Mouse (Mus musculus) 3134 (cell line): ENCODE measurements around the gene Itln1.

Experiments used
- DNase-seq: peaks from one replicate; pipeline ENCODE4 v3.0.0-alpha.2; 2011; ENCODE audit warnings: low spot score; ENCODE audit not compliant: insufficient read length; ENCODE audit errors: extremely low read depth

Itln1 gene

DNA sequence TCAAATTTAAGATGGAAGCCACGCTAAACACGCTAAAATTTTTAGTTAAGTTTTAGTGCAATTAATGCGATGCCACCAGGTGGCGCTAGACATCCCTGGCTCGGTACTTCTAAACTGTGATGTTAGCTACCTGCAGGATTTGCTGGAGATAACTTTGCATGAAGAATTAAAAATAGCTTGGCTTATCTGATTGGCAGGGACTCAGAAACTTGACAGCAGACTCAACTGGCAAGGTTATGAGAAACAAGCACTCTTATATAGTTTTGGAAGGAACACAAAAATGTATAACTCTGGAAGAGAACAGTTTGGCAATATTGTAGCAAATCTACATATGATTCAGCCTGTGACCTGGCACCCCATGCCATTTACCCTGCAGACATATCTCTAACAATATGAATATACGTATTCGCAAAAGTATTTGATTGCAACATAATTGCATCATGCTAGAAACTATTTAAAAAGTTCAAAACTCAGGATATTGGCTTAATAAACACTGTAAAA is 64.7 kb downstream of the Itln1 start:
- peak; percentile 70 for DNase-seq

DNA sequence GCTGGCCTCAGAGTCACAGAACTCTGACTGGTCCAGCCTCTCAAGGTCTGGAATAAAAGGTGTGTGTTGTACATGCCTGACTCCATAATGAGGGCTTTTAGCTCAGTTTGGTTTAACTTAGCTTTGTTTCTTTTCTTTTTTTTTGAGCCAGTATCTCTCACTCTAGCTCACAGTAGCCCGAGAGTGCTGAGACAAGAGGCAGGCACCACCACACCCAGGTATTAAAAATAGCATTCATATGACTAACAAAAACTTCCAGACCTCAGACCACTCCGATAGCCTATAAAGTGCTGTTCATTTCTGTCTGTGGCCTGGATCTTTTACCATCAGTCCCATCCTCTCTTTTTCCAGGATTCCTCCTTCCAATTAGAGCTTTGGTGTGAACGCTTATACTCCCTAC is 65.4 kb downstream of the Itln1 start:
- peak; percentile 15 for DNase-seq
